In genomic region chr2:72125786-72126185, GRCm38 (mm10) we compare ENCODE assay signal across 25 mouse cellular contexts.
A peak's percentile ranks its signal among the peaks of the same experiment; 100 is the strongest.
DNase-seq lines count a peak whose midpoint lies in the region; ATAC-seq and TF ChIP-seq lines count a peak whose summit lies in the region.
"Had no signal": no experiment of that assay in that cellular context is flagged by ENCODE, and none has a peak within 500 bp of the region (broad histone marks: within the 10 kb centered on the region; RNA-seq: fewer than 3 reads in every experiment).

No protein-coding gene starts in this region.

- 90% methylated on average over 3 of the region's 3 CpGs for WGBS in forebrain, embryonic 10.5 days
- WGBS in forebrain, embryonic 11.5 days: 85% methylated on average over 3 of the region's 3 CpGs
- 80% methylated on average over 3 of the region's 3 CpGs for WGBS in hindbrain, postnatal 0 days

- H3K36me3 ChIP-seq in forebrain, embryonic 10.5 days (replicated peaks): no peaks in the 10 kb centered on the region
- H3K36me3 ChIP-seq in forebrain, embryonic 11.5 days (ENCODE audit: control insufficient read depth, insufficient read depth, low read length): no peaks in the 10 kb centered on the region
- H3K36me3 ChIP-seq in hindbrain, postnatal 0 days (ENCODE audit: insufficient read depth, low read length): no peaks in the 10 kb centered on the region
- H3K36me3 ChIP-seq: embryonic facial prominence, embryonic 13.5 days; forebrain, embryonic 15.5 days; heart, embryonic 10.5 days; hindbrain, embryonic 10.5 days; liver, embryonic 12.5 days; midbrain, embryonic 10.5 days; stomach, embryonic 15.5 days had no signal

- peaks cover 7% of the 10 kb centered on the region; the same call in 1 of the 2 replicates for H3K27me3 ChIP-seq in forebrain, embryonic 10.5 days (ENCODE audit: poor library complexity, severe bottlenecking)
- no peaks in the 10 kb centered on the region for H3K27me3 ChIP-seq in forebrain, embryonic 11.5 days (ENCODE audit: control insufficient read depth, insufficient read depth, low read length)
- no peaks in the 10 kb centered on the region for H3K27me3 ChIP-seq in hindbrain, postnatal 0 days (ENCODE audit: insufficient read depth, low read length)
- H3K27me3 ChIP-seq: embryonic facial prominence, embryonic 13.5 days; forebrain, embryonic 15.5 days; liver, embryonic 12.5 days; stomach, embryonic 15.5 days had no signal

- H3K27ac ChIP-seq in forebrain, embryonic 10.5 days: 0 out of 2 replicates have a peak overlapping the region, but pooled peaks have one; percentile 42
- no peak overlapping the region for H3K27ac ChIP-seq in forebrain, embryonic 11.5 days (ENCODE audit: low read depth, low read length)
- no peak overlapping the region for H3K27ac ChIP-seq in layer of hippocampus, adult 2 months
- H3K27ac ChIP-seq in hindbrain, postnatal 0 days: no peak overlapping the region
- H3K27ac ChIP-seq: embryonic facial prominence, embryonic 13.5 days; forebrain, embryonic 15.5 days; heart, embryonic 10.5 days; hindbrain, embryonic 10.5 days; kidney, postnatal 0 days; liver, embryonic 12.5 days; midbrain, embryonic 10.5 days; stomach, embryonic 15.5 days had no signal

- no peaks in the 10 kb centered on the region for H3K9me3 ChIP-seq in forebrain, embryonic 10.5 days
- no peaks in the 10 kb centered on the region for H3K9me3 ChIP-seq in forebrain, embryonic 11.5 days (ENCODE audit: control insufficient read depth, low read length)
- no peaks in the 10 kb centered on the region for H3K9me3 ChIP-seq in hindbrain, postnatal 0 days (ENCODE audit: low read length)
- H3K9me3 ChIP-seq: embryonic facial prominence, embryonic 13.5 days; forebrain, embryonic 15.5 days; heart, embryonic 10.5 days; hindbrain, embryonic 10.5 days; liver, embryonic 12.5 days; midbrain, embryonic 10.5 days; stomach, embryonic 15.5 days had no signal

- no peak for ATAC-seq in forebrain, embryonic 11.5 days (replicated peaks; ENCODE audit: low FRiP score)
- no peak for ATAC-seq in hindbrain, postnatal 0 days
- ATAC-seq: forebrain, embryonic 15.5 days; liver, embryonic 12.5 days had no signal

- peaks cover 37% of the 10 kb centered on the region for H3K4me1 ChIP-seq in forebrain, embryonic 10.5 days
- peaks cover 8% of the 10 kb centered on the region for H3K4me1 ChIP-seq in forebrain, embryonic 11.5 days (replicated peaks; ENCODE audit: control insufficient read depth, insufficient read depth, low read length)
- peaks cover 2% of the 10 kb centered on the region; the same call in 1 of the 2 replicates for H3K4me1 ChIP-seq in hindbrain, postnatal 0 days (ENCODE audit: insufficient read depth, low read length)
- H3K4me1 ChIP-seq: midbrain, embryonic 10.5 days; stomach, embryonic 15.5 days had no signal

- no peak overlapping the region for H3K9ac ChIP-seq in forebrain, embryonic 11.5 days (ENCODE audit: low read length)
- no peak overlapping the region for H3K9ac ChIP-seq in hindbrain, postnatal 0 days (replicated peaks; ENCODE audit: low read length)
- H3K9ac ChIP-seq: embryonic facial prominence, embryonic 13.5 days; forebrain, embryonic 15.5 days; liver, embryonic 12.5 days; stomach, embryonic 15.5 days had no signal

- no peak for DNase-seq in forebrain, embryonic 10.5 days (ENCODE audit: extremely low spot score, low spot score)
- no peak for DNase-seq in forebrain, embryonic 11.5 days (ENCODE audit: low spot score)
- DNase-seq in 3134 (ENCODE audit: extremely low read depth, insufficient read length, low spot score) (peak; percentile 11), 416B (ENCODE audit: low read depth) (peak; percentile 90)
- peak; percentile 51 for DNase-seq in fibroblast of lung, adult 2 months (ENCODE audit: low read depth)
- no peak for DNase-seq in layer of hippocampus, adult 2 months (ENCODE audit: low spot score in 2 of 2)
- no peak for DNase-seq in hindbrain, postnatal 0 days (ENCODE audit: low spot score)
- DNase-seq: cerebellum, adult 18-20 months; cerebellum, postnatal 14 days; embryo, embryonic 11 days; kidney, adult 18-20 months; lung, adult 18-20 months; lung, postnatal 14 days; right cerebral cortex, adult 18-20 months; thymus, adult 18-20 months; thymus, postnatal 36 days had no signal

- no peak overlapping the region for H3K4me3 ChIP-seq in forebrain, embryonic 10.5 days
- H3K4me3 ChIP-seq in forebrain, embryonic 11.5 days (ENCODE audit: low read depth, low read length): no peak overlapping the region
- no peak overlapping the region for H3K4me3 ChIP-seq in layer of hippocampus, adult 2 months
- H3K4me3 ChIP-seq in hindbrain, postnatal 0 days (ENCODE audit: low read length): no peak overlapping the region
- H3K4me3 ChIP-seq: embryonic facial prominence, embryonic 13.5 days; erythroblast, embryonic 14.5 days; forebrain, embryonic 15.5 days; heart, embryonic 10.5 days; hindbrain, embryonic 10.5 days; liver, embryonic 12.5 days; midbrain, embryonic 10.5 days; stomach, embryonic 15.5 days had no signal

- TF ChIP-seq CTCF in layer of hippocampus, adult 2 months (conservative IDR thresholded peaks at IDR 0.05): no peak
- TF ChIP-seq CTCF in hindbrain, postnatal 0 days (IDR thresholded peaks at IDR 0.05; ENCODE audit: low read depth): no peak

- no peak overlapping the region for H3K4me2 ChIP-seq in forebrain, embryonic 11.5 days (ENCODE audit: low read depth, low read length, severe bottlenecking)
- no peak overlapping the region for H3K4me2 ChIP-seq in hindbrain, postnatal 0 days (ENCODE audit: low read depth, low read length)
- H3K4me2 ChIP-seq: embryonic facial prominence, embryonic 13.5 days; forebrain, embryonic 15.5 days; liver, embryonic 12.5 days; stomach, embryonic 15.5 days had no signal

Comparison
In these comparisons a context has a peak if more than half of its experiments do, and no peak if none do; other contexts are left out.
1. DNase-seq: peak in 3134 (single experiment), 416B (single experiment) and fibroblast of lung, adult 2 months (single experiment); none in forebrain, embryonic 10.5 days (single experiment), forebrain, embryonic 11.5 days (single experiment), layer of hippocampus, adult 2 months (0 of 2) and hindbrain, postnatal 0 days (single experiment).